Mouse (Mus musculus): ENCODE results near the gene Mrpl9.

DNA sequence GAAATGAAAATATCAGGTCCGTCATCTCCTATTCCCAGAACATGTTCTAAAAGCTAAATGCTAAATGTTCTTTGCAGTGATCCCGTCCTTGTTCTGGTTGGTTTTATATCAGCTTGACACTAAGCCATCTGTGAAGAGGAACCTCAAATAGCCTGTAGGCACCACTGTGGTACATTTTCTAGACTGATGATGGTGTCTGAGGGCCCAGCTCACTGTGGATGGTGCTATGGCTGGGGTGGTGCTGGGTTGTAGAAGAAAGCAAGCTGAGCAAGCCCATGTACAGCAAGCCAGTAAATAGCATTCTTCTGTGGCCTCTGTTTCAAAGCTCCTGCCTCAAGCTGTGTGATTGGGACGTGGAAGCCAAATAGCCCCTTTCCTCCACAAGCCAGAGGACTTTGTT is 13.9 kb downstream of the Mrpl9 start:
- TF ChIP-seq CTCF (IDR thresholded peaks at IDR 0.05; ENCODE audit: low read depth) (no peak), EP300 (optimal IDR thresholded peaks at IDR 0.05) (no peak)
